Mouse (Mus musculus): ENCODE measurements around the gene Spata21. TPM values are rescaled to one million over a fixed set of nuclear protein-coding genes. Genes with fewer than 3 reads are reported as not detected.
A peak's percentile ranks its signal among the peaks of the same experiment; 100 is the strongest.

Spata21 gene
- total RNA-seq, 2 experiments from 2014 or later: not detected

GRCm38 (mm10) chr4:141115398-141115797 is 27.3 kb downstream of the Spata21 start:
- no peak for TF ChIP-seq CTCF (conservative IDR thresholded peaks at IDR 0.05)
- Histone ChIP-seq H3K27ac (peak overlapping the region; percentile 80; the same call in 1 of the 2 replicates), H3K4me3 (no peak overlapping the region)
- DNase-seq (ENCODE audit: low spot score in 2 of 2): no peak

- no peak for TF ChIP-seq CTCF (conservative IDR thresholded peaks at IDR 0.05)
- peak overlapping the region; percentile 46; the same call in 1 of the 2 replicates for H3K27ac ChIP-seq
- no peak for DNase-seq (ENCODE audit: low spot score in 2 of 2)
Measured at GRCm38 (mm10) chr4:141118691-141119090, 30.6 kb downstream of the Spata21 start.

DNA sequence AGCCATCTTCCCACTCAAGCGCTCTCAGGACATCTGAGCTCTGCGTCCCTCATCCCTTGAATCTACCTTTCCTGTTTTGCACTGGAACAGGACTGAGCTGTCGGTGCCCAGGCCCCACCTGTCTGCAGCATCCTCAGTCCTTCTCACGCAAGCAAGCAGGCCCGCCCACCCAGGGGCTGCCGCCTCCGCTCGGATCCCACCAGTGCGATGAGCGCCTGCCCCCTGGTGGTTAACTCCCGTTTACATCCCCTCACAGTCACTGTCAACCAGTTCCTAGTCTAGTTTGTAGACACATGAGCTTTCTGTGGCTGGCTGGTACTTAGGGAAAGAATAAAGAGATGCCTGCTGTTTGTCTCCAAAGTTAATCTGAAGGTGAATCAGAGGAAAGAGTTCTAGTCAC is 32.6 kb downstream of the Spata21 start:
- DNase-seq (ENCODE audit: low spot score in 2 of 2): peak; percentile 73
- no peak overlapping the region for H3K4me3 ChIP-seq
- no peak overlapping the region for H3K27ac ChIP-seq
- peak; percentile 85 for TF ChIP-seq CTCF (conservative IDR thresholded peaks at IDR 0.05)

More at GRCm38 (mm10) chr4:141118691-141119090, 30.6 kb downstream of the Spata21 start:
- no peak overlapping the region for H3K4me3 ChIP-seq

- no peak overlapping the region for H3K4me3 ChIP-seq
- H3K27ac ChIP-seq: no peak overlapping the region
- TF ChIP-seq CTCF (conservative IDR thresholded peaks at IDR 0.05): no peak
- no peak for DNase-seq (ENCODE audit: low spot score in 2 of 2)
Measured at GRCm38 (mm10) chr4:141122663-141123062, 34.5 kb downstream of the Spata21 start.

GRCm38 (mm10) chr4:141123065-141123464 is 34.9 kb downstream of the Spata21 start:
- no peak overlapping the region for H3K4me3 ChIP-seq
- no peak overlapping the region for H3K27ac ChIP-seq

DNA sequence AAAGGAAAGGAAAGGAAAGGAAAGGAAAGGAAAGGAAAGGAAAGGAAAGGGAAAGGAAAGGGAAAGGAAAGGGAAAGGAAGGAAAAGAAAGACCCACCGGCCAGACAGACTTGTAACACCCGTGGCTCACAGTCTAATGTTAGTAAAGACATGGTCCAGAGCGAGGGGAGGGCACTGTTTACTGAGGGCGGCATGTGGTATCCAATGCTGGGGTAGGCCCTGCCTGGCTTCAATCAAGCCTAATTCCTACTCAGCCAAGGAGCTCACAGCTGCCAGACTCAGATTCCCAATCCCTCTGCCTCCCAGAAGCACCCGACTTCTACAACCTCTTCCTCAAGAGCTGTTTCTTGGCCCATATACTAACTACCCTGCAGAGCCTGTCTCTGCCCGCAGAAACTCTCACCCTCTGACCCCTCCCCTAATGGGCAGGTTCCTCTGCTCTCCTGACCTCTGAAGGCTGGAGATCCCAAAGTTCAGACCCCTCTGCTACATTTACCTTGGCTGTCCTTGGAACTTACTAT is 41.1 kb downstream of the Spata21 start:
- TF ChIP-seq CTCF (conservative IDR thresholded peaks at IDR 0.05): no peak
- H3K4me3 ChIP-seq: no peak overlapping the region
- no peak overlapping the region for H3K27ac ChIP-seq
- no peak for DNase-seq (ENCODE audit: low spot score in 2 of 2)

More at GRCm38 (mm10) chr4:141123065-141123464, 34.9 kb downstream of the Spata21 start:
- TF ChIP-seq CTCF (conservative IDR thresholded peaks at IDR 0.05): no peak
- DNase-seq (ENCODE audit: low spot score in 2 of 2): no peak

GRCm38 (mm10) chr4:141130704-141131342 is 42.7 kb downstream of the Spata21 start:
- peak; percentile 50 to 60 for DNase-seq (ENCODE audit: low spot score in 2 of 2)
- Histone ChIP-seq H3K27ac (peak overlapping the region; percentile 62), H3K4me3 (no peak overlapping the region)
- TF ChIP-seq CTCF (conservative IDR thresholded peaks at IDR 0.05): no peak

- Histone ChIP-seq H3K27ac (peak overlapping the region; percentile 62), H3K4me3 (no peak overlapping the region)
- DNase-seq (ENCODE audit: low spot score in 2 of 2): no peak
- TF ChIP-seq CTCF (conservative IDR thresholded peaks at IDR 0.05): no peak
Measured at GRCm38 (mm10) chr4:141131531-141132061, 43.5 kb downstream of the Spata21 start.

DNA sequence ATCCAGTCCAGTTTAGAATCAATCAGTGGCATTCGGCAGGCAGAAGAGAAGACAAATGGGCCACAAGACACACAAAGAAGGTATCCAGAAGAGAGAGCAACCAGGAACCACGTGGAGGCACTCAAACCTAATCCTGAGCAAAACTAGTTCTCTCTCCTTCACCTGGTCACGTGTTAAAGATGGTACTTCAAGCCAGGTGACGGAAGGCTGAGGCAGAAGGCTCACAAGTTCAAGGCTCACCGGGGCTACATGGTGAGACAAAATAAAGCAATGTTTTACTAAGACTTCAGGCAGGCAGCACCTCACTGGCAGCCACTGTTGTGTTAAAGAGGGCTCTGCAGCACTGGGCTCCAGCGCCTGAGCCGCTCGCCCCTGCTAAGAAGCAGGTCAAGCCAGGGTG is 44.1 kb downstream of the Spata21 start:
- Histone ChIP-seq H3K4me3 (no peak overlapping the region), H3K27ac (peak overlapping the region; percentile 62; the same call in 1 of the 2 replicates)
- no peak for DNase-seq (ENCODE audit: low spot score in 2 of 2)
- TF ChIP-seq CTCF (conservative IDR thresholded peaks at IDR 0.05): no peak

DNA sequence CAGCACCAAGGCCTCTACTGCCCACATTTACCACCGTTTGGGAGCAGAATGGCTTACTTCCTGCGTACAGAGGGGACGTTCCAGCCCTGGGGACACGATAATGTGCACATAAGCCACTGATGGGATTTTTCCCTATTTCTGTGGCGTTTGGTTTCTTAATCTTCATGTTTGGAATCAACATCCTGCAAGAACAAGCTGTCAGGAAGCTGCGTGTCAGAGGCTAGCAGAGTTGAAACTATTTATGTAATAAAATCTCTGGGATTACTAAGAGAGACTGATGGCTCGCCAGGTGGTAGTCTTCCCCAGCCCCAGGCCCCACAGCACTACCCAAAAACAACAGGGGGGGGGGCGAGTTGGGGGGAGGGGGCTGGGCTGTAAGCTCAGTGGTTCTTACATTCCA is 45.1 kb downstream of the Spata21 start:
- Histone ChIP-seq H3K27ac (0 out of 2 replicates have a peak overlapping the region, but pooled peaks have one; percentile 5), H3K4me3 (no peak overlapping the region)
- no peak for TF ChIP-seq CTCF (conservative IDR thresholded peaks at IDR 0.05)
- DNase-seq (ENCODE audit: low spot score in 2 of 2): no peak

- no peak for TF ChIP-seq CTCF (conservative IDR thresholded peaks at IDR 0.05)
- no peak overlapping the region for H3K4me3 ChIP-seq
- peak overlapping the region; percentile 72 for H3K27ac ChIP-seq
- DNase-seq (ENCODE audit: low spot score in 2 of 2): peak in 1 of 2 experiments; percentile 37
Measured at GRCm38 (mm10) chr4:141134031-141134441, 45.9 kb downstream of the Spata21 start.

GRCm38 (mm10) chr4:141134751-141135530 is 46.8 kb downstream of the Spata21 start:
- no peak for DNase-seq (ENCODE audit: low spot score in 2 of 2)
- no peak for TF ChIP-seq CTCF (conservative IDR thresholded peaks at IDR 0.05)
- Histone ChIP-seq H3K4me3 (no peak overlapping the region), H3K27ac (peak overlapping the region; percentile 72)

DNA sequence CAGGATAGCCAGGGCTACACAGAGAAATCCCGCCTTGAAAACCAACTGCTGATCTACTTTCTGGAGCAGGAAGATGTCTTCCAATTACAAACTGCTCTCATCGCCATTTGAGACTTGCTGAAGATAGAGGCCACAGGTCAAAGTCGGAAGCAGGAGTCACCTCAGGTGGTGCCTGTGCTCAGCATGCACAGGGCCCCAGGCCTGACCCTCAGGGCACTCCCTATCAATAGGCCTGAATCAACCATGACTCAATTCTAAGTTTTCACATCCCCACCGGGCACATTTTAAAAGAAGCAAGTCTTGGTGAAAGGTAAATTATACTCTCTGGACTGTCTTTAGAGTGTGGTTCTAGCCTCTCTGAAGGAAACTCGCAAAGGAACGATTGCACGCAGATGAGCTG is 48.0 kb downstream of the Spata21 start:
- Histone ChIP-seq H3K27ac (no peak overlapping the region), H3K4me3 (no peak overlapping the region)
- no peak for TF ChIP-seq CTCF (conservative IDR thresholded peaks at IDR 0.05)
- no peak for DNase-seq (ENCODE audit: low spot score in 2 of 2)
